Mouse (Mus musculus) liver, embryonic 11.5 days (tissue): ENCODE measurements at regions not wholly inside any gene's neighbourhood (a gene's known extent, or its start where the extent isn't known, plus 50 kb on each side); places are given as distances from the start of the nearest gene placed in this dataset.

Experiments used
- ATAC-seq: fragments of 200-750 bp; cut with Nextera tagmentation; replicated peaks from 2 replicates; pipeline ENCODE4 v1.8.0; 2017; ENCODE audit warnings: moderate number of reproducible peaks, mild to moderate bottlenecking, moderate TSS enrichment, moderate library complexity; ENCODE audit not compliant: low FRiP score
- DNase-seq: peaks from one replicate; pipeline ENCODE4 v3.0.0-alpha.2; 2017; ENCODE audit warnings: low spot score
- H3K27ac ChIP-seq: fragments of 300-500 bp; sonication (generic); 2 replicates; pipeline ENCODE4 v1.5.1; 2014; ENCODE audit warnings: mild to moderate bottlenecking, low read depth, low read length, control low read depth
- H3K27me3 ChIP-seq: fragments of 300-500 bp; sonication (generic); replicated peaks from 2 replicates; pipeline ENCODE4 v1.6.1; 2014; ENCODE audit warnings: low read length, mixed read lengths; ENCODE audit not compliant: control insufficient read depth, insufficient read depth
- H3K36me3 ChIP-seq: fragments of 300-500 bp; sonication (generic); 2 replicates; pipeline ENCODE4 v1.6.1; 2014; ENCODE audit warnings: mild to moderate bottlenecking, low read length, moderate library complexity, mixed read lengths; ENCODE audit not compliant: control insufficient read depth, insufficient read depth
- H3K4me1 ChIP-seq: fragments of 300-500 bp; sonication (generic); replicated peaks from 2 replicates; pipeline ENCODE4 v1.6.1; 2014; ENCODE audit warnings: low read length, mixed read lengths; ENCODE audit not compliant: control insufficient read depth, insufficient read depth
- H3K4me2 ChIP-seq: fragments of 300-500 bp; sonication (generic); 2 replicates; pipeline ENCODE4 v1.6.1; 2014; ENCODE audit warnings: mild to moderate bottlenecking, control low read depth, moderate library complexity
- H3K4me3 ChIP-seq: fragments of 300-500 bp; sonication (generic); 2 replicates; pipeline ENCODE4 v1.5.1; 2014; ENCODE audit warnings: low read depth, low read length, control low read depth
- H3K9ac ChIP-seq: fragments of 300-500 bp; sonication (generic); 2 replicates; pipeline ENCODE4 v1.6.1; 2014; ENCODE audit warnings: low read depth, low read length, control low read depth
- H3K9me3 ChIP-seq: fragments of 300-500 bp; sonication (generic); 2 replicates; pipeline ENCODE4 v1.6.1; 2016; ENCODE audit warnings: low read length, inconsistent platforms, mixed read lengths; ENCODE audit not compliant: control insufficient read depth
- WGBS: fragments of 180-500 bp; shearing (Covaris S2); extraction: QIAGEN DNeasy Blood & Tissue Kit; methylation state at CpG from one replicate; pipeline ENCODE4 v1.1.7; 2014; 5-methylcytosine and 5-hydroxymethylcytosine counted together

GRCm38 (mm10) chr11:48152219-48152618 is 163.4 kb upstream of the Sgcd start:
- 58% methylated on average over 6 of the region's 6 CpGs for WGBS
- Histone ChIP-seq H3K9me3 (no peaks in the 10 kb centered on the region), H3K9ac (no peak overlapping the region), H3K4me2 (no peak overlapping the region), H3K27ac (no peak overlapping the region), H3K4me1 (no peaks in the 10 kb centered on the region), H3K36me3 (no peaks in the 10 kb centered on the region), H3K4me3 (no peak overlapping the region), H3K27me3 (no peaks in the 10 kb centered on the region)
- no peak for DNase-seq
- ATAC-seq, result no peak

GRCm38 (mm10) chr11:48133335-48133734 is 144.6 kb upstream of the Sgcd start:
- Histone ChIP-seq H3K27ac (no peak overlapping the region), H3K9me3 (no peaks in the 10 kb centered on the region)
- ATAC-seq, result no peak

GRCm38 (mm10) chr11:48098063-48098462 is 109.3 kb upstream of the Sgcd start:
- no peak for DNase-seq
- Histone ChIP-seq H3K27me3 (no peaks in the 10 kb centered on the region), H3K9me3 (no peaks in the 10 kb centered on the region), H3K9ac (no peak overlapping the region), H3K4me1 (no peaks in the 10 kb centered on the region), H3K4me2 (no peak overlapping the region), H3K36me3 (no peaks in the 10 kb centered on the region), H3K4me3 (no peak overlapping the region), H3K27ac (no peak overlapping the region)
- WGBS, result 80% methylated on average over 3 of the region's 3 CpGs
- ATAC-seq, result no peak

More at GRCm38 (mm10) chr11:48133335-48133734, 144.6 kb upstream of the Sgcd start:
- Histone ChIP-seq H3K9ac (no peak overlapping the region), H3K27me3 (no peaks in the 10 kb centered on the region), H3K36me3 (no peaks in the 10 kb centered on the region), H3K4me3 (no peak overlapping the region), H3K4me1 (no peaks in the 10 kb centered on the region), H3K4me2 (no peak overlapping the region)
- no peak for DNase-seq

GRCm38 (mm10) chr11:48097455-48097854 is 108.7 kb upstream of the Sgcd start:
- Histone ChIP-seq H3K4me3 (no peak overlapping the region), H3K9ac (no peak overlapping the region), H3K4me2 (no peak overlapping the region), H3K9me3 (no peaks in the 10 kb centered on the region), H3K36me3 (no peaks in the 10 kb centered on the region), H3K27ac (no peak overlapping the region), H3K27me3 (no peaks in the 10 kb centered on the region), H3K4me1 (no peaks in the 10 kb centered on the region)
- WGBS, result 88% methylated on average over 6 of the region's 6 CpGs
- DNase-seq, result no peak
- ATAC-seq, result no peak

- Histone ChIP-seq H3K27me3 (no peaks in the 10 kb centered on the region), H3K9ac (no peak overlapping the region), H3K27ac (no peak overlapping the region), H3K4me1 (no peaks in the 10 kb centered on the region), H3K9me3 (no peaks in the 10 kb centered on the region), H3K4me2 (no peak overlapping the region), H3K36me3 (no peaks in the 10 kb centered on the region), H3K4me3 (no peak overlapping the region)
- 80% methylated on average over 3 of the region's 3 CpGs for WGBS
- ATAC-seq, result no peak
- DNase-seq, result no peak
Observed at GRCm38 (mm10) chr11:48067072-48067471, 78.3 kb upstream of the Sgcd start.

DNA sequence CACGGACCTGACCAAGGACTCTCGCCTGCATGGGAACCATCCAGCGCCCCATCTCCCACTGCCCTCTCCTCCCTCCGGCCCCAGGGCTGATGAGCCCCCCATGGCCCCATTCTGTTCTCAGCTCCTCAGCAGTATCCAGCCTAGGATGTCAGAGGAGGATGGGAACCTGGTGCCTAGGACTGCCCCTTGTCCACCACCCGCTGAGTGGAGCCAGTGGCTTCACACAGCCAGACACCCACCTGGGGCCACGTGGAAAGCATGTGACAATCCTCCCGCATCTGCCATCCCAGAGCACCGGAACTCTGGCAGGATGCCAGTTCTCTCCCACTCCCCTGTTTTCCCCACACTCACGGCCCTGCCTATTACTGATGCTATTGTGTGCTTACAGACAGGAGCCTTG is 75.0 kb upstream of the Sgcd start:
- Histone ChIP-seq H3K36me3 (no peaks in the 10 kb centered on the region), H3K9ac (no peak overlapping the region), H3K27me3 (no peaks in the 10 kb centered on the region), H3K4me3 (no peak overlapping the region), H3K4me1 (no peaks in the 10 kb centered on the region), H3K9me3 (no peaks in the 10 kb centered on the region), H3K27ac (no peak overlapping the region), H3K4me2 (no peak overlapping the region)
- ATAC-seq (no peak), DNase-seq (no peak)
- WGBS, result 71% methylated on average over 9 of the region's 9 CpGs

- H3K27ac ChIP-seq, result no peak overlapping the region
- no peak overlapping the region for H3K4me2 ChIP-seq
- H3K27me3 ChIP-seq, result no peaks in the 10 kb centered on the region
- no peaks in the 10 kb centered on the region for H3K4me1 ChIP-seq
- no peak for ATAC-seq
- no peaks in the 10 kb centered on the region for H3K9me3 ChIP-seq
- no peak for DNase-seq
- no peak overlapping the region for H3K4me3 ChIP-seq
- no peak overlapping the region for H3K9ac ChIP-seq
- no peaks in the 10 kb centered on the region for H3K36me3 ChIP-seq
Observed at GRCm38 (mm10) chr11:48061501-48061900, 72.7 kb upstream of the Sgcd start.

DNA sequence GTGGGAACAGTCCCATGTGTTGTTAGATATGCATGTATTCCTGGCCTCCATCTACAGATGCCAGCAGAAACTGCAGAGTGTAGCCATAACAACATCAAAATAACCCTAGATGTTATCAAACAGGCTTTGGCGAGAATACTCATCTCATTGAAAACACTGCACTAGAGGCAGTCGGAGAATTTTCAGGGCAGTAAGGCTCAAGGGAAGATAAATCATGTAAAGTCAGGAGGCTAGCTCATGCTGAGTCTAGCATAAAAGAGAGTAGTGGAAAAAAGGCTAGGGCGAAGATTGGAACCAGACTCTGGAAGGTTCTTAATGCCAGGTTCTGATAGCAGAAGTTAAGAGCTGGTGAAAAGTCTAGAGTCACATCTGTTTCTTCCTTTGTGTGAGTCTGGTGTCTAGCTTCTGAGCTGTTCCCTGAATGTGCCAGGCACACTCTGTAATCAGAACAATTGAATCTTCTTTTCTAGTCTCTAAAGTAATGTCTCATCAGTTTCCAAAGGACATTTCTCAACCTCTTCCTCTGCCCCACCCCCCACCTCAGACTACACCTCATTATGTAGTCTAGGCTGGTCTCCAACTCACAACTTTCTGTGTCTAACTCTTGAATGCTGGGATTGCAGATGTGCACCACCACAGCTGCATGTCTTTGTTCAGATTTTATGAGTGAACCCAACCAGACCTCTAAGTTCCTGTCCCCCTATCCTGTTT is 62.5 kb upstream of the Sgcd start:
- DNase-seq, result no peak
- no peaks in the 10 kb centered on the region for H3K4me1 ChIP-seq
- ATAC-seq, result no peak
- no peaks in the 10 kb centered on the region for H3K36me3 ChIP-seq
- H3K9ac ChIP-seq, result no peak overlapping the region
- H3K9me3 ChIP-seq, result no peaks in the 10 kb centered on the region
- no peak overlapping the region for H3K4me3 ChIP-seq
- H3K4me2 ChIP-seq, result no peak overlapping the region
- 78% methylated on average over 3 of the region's 3 CpGs for WGBS
- H3K27ac ChIP-seq, result no peak overlapping the region
- no peaks in the 10 kb centered on the region for H3K27me3 ChIP-seq

- Histone ChIP-seq H3K9me3 (no peaks in the 10 kb centered on the region), H3K27ac (no peak overlapping the region), H3K9ac (no peak overlapping the region), H3K4me1 (no peaks in the 10 kb centered on the region), H3K27me3 (no peaks in the 10 kb centered on the region), H3K4me3 (no peak overlapping the region), H3K36me3 (no peaks in the 10 kb centered on the region), H3K4me2 (no peak overlapping the region)
- ATAC-seq (no peak), DNase-seq (no peak)
- 75% methylated on average over 1 of the region's 1 CpGs for WGBS
Observed at GRCm38 (mm10) chr11:48048311-48048710, 59.5 kb upstream of the Sgcd start.
